Mouse (Mus musculus) ES-E14 (cell line): ENCODE data around the gene Rbfox2. TPM values are rescaled to one million over a fixed set of nuclear protein-coding genes. Genes with fewer than 3 reads are reported as not detected.
A peak's percentile ranks its signal among the peaks of the same experiment; 100 is the strongest.

Experiments
- DNase-seq: peaks from one replicate; pipeline ENCODE4 v3.0.0-alpha.2; 2013; ENCODE audit warnings: low read depth, low spot score
- H3K27ac ChIP-seq: 2 replicates; pipeline ENCODE4 v1.5.1; 2012; ENCODE audit warnings: low read depth, mild to moderate bottlenecking, low read length, moderate library complexity, mixed read lengths; ENCODE audit not compliant: poor library complexity, insufficient read depth, severe bottlenecking
- H3K36me3 ChIP-seq: 2 replicates; pipeline ENCODE4 v1.6.1; 2012; ENCODE audit warnings: mild to moderate bottlenecking, low read length, moderate library complexity, mixed read lengths; ENCODE audit not compliant: control insufficient read depth, poor library complexity, insufficient read depth, severe bottlenecking
- H3K4me1 ChIP-seq, 2 experiments: fragments of 150-350 bp in 1 of 2; sonication (generic) in 1 of 2; 2 replicates each; pipeline ENCODE4 v1.6.1; 2012; ENCODE audit warnings: low read length in 2 of 2, mild to moderate bottlenecking in 1 of 2, mixed read lengths in 1 of 2; ENCODE audit not compliant: control insufficient read depth in 2 of 2, insufficient read depth in 2 of 2, poor library complexity in 1 of 2
- H3K4me3 ChIP-seq, 2 experiments: fragments of 150-350 bp in 1 of 2; sonication (generic) in 1 of 2; 2 replicates each; pipeline ENCODE4 v1.5.1; 2012; ENCODE audit warnings: low read length in 2 of 2, low read depth in 1 of 2, mild to moderate bottlenecking in 1 of 2, mixed read lengths in 1 of 2; ENCODE audit not compliant: insufficient read depth in 1 of 2, poor library complexity in 1 of 2, severe bottlenecking in 1 of 2
- H3K9ac ChIP-seq: 2 replicates; pipeline ENCODE4 v1.6.1; 2012; ENCODE audit warnings: low read depth, mild to moderate bottlenecking, low read length, mixed read lengths; ENCODE audit not compliant: poor library complexity, insufficient read depth, severe bottlenecking
- H3K9me3 ChIP-seq: fragments of 150-350 bp; sonication (generic); 2 replicates; pipeline ENCODE4 v1.6.1; 2012; ENCODE audit warnings: low read depth, mild to moderate bottlenecking, low read length; ENCODE audit not compliant: control insufficient read depth, insufficient read depth
- CHD2 ChIP-seq: IDR thresholded peaks from 2 replicates; pipeline ENCODE4 v1.6.1; 2014; ENCODE audit warnings: mild to moderate bottlenecking, low read depth, low read length, inconsistent platforms
- HCFC1 ChIP-seq: IDR thresholded peaks from 2 replicates; pipeline ENCODE4 v1.6.1; 2012; ENCODE audit warnings: low read length, inconsistent platforms, borderline replicate concordance; ENCODE audit not compliant: insufficient read depth
- MAFK ChIP-seq: IDR thresholded peaks from 2 replicates; pipeline ENCODE4 v1.6.1; 2014; ENCODE audit warnings: mild to moderate bottlenecking, low read depth, low read length, inconsistent platforms; ENCODE audit not compliant: insufficient read depth
- ZC3H11A ChIP-seq: IDR thresholded peaks from 2 replicates; pipeline ENCODE4 v1.6.1; 2012; ENCODE audit warnings: low read depth, mild to moderate bottlenecking, inconsistent platforms, low read length, borderline replicate concordance
- ZNF384 ChIP-seq: IDR thresholded peaks from 2 replicates; pipeline ENCODE4 v1.6.1; 2012; ENCODE audit warnings: low read depth, low read length, inconsistent platforms
- in situ Hi-C, 2 experiments: fragments of 600-800 bp; cut with MboI; formaldehyde crosslinking; loops; one replicate each; pipeline ENCODE4 v1.15.1; 2025; ENCODE audit warnings: low sequenced_read_pairs in 2 of 2, inconsistent platforms in 1 of 2; ENCODE audit not compliant: unreplicated experiment in 2 of 2
- total RNA-seq: library from RNA; depleted of rRNA; stranded (reverse); fragments of 300-350 nt; gene quantifications from 2 replicates; pipeline ENCODE4 v1.2.3, GENCODE M21; 2012

The Rbfox2 gene
- total RNA-seq, 1 experiment: 56.4 TPM

GRCm38 (mm10) chr15:77353764-77354163, 47.0 kb upstream of the Rbfox2 start:
- no peaks in the 10 kb centered on the region for H3K9me3 ChIP-seq
- H3K4me1 ChIP-seq: peaks cover 10 to 28% of the 10 kb centered on the region in 2 experiments; a peak in 3 of 4 replicates
- DNase-seq: no peak
- no peak for TF ChIP-seq MAFK
- no peak for TF ChIP-seq ZNF384
- H3K36me3 ChIP-seq: no peaks in the 10 kb centered on the region
- H3K4me3 ChIP-seq: no peak overlapping the region
- no peak overlapping the region for H3K9ac ChIP-seq
- 0 out of 2 replicates have a peak overlapping the region, but pooled peaks have one; percentile 7 for H3K27ac ChIP-seq
- in situ Hi-C loops: loop anchor here in 1 of 2 experiments (25.0 kb wide), 1 partner anchor 391 kb away; no protein-coding TSS in a partner anchor

GRCm38 (mm10) chr15:77352863-77353262, 46.1 kb upstream of the Rbfox2 start:
- no peak for DNase-seq
- Histone ChIP-seq H3K27ac (peak overlapping the region; percentile 3; the same call in 1 of the 2 replicates), H3K9me3 (no peaks in the 10 kb centered on the region), H3K36me3 (no peaks in the 10 kb centered on the region), H3K9ac (no peak overlapping the region; the same call in 1 of the 2 replicates), H3K4me1 (peaks cover 16 to 32% of the 10 kb centered on the region in 2 experiments), H3K4me3 (no peak overlapping the region; a peak in 1 of 4 replicates)
- in situ Hi-C loops: loop anchor here in 1 of 2 experiments (25.0 kb wide), 1 partner anchor 391 kb away; no protein-coding TSS in a partner anchor
- TF ChIP-seq MAFK (no peak), HCFC1 (no peak), ZC3H11A (no peak)

GRCm38 (mm10) chr15:77350117-77350516, 43.3 kb upstream of the Rbfox2 start:
- no peak for DNase-seq
- peaks cover 15 to 28% of the 10 kb centered on the region in 2 experiments for H3K4me1 ChIP-seq
- no peak overlapping the region for H3K27ac ChIP-seq
- H3K36me3 ChIP-seq: no peaks in the 10 kb centered on the region
- TF ChIP-seq HCFC1 (no peak), MAFK (no peak), CHD2 (no peak), ZC3H11A (no peak), ZNF384 (no peak)
- no peak overlapping the region for H3K4me3 ChIP-seq
- in situ Hi-C loops: loop anchor here in 1 of 2 experiments (25.0 kb wide), 1 partner anchor 388 kb away; no protein-coding TSS in a partner anchor
- no peak overlapping the region for H3K9ac ChIP-seq
- H3K9me3 ChIP-seq: no peaks in the 10 kb centered on the region

GRCm38 (mm10) chr15:77348146-77348545, 41.3 kb upstream of the Rbfox2 start:
- no peak for DNase-seq
- Histone ChIP-seq H3K27ac (peak overlapping the region; percentile 82), H3K36me3 (no peaks in the 10 kb centered on the region), H3K9ac (0 out of 2 replicates have a peak overlapping the region, but pooled peaks have one; percentile 14), H3K4me3 (no peak overlapping the region), H3K9me3 (no peaks in the 10 kb centered on the region), H3K4me1 (peaks cover 14 to 15% of the 10 kb centered on the region in 2 experiments)
- TF ChIP-seq ZC3H11A (no peak), CHD2 (no peak), ZNF384 (no peak), HCFC1 (no peak), MAFK (no peak)
- in situ Hi-C loops: no loop called here
